Mouse (Mus musculus) left cerebral cortex, adult 2 months (tissue): Measurements from ENCODE around the gene Cyth2. TPM values are rescaled to one million over a fixed set of nuclear protein-coding genes. Genes with fewer than 3 reads are reported as not detected.

Experiments
- DNase-seq, 2 experiments: peaks; one replicate each; pipeline ENCODE4 v3.0.0; 2021 to 2022; ENCODE audit warnings: low spot score in 2 of 2, mixed read lengths in 1 of 2; ENCODE audit errors: extremely low spot score in 1 of 2
- H3K27ac ChIP-seq: fragments of 200-600 bp; 2 replicates; pipeline ENCODE4 v1.8.1; 2022
- H3K4me3 ChIP-seq: fragments of 200-600 bp; 2 replicates; pipeline ENCODE4 v1.8.1; 2022
- CTCF ChIP-seq: fragments of 200-600 bp; IDR thresholded peaks from 2 replicates; pipeline ENCODE4 v1.8.1; 2022; ENCODE audit warnings: antibody characterized with exemption, mild to moderate bottlenecking, moderate library complexity
- intact Hi-C: fragments of 180-260 bp; cut with DNase I; formaldehyde crosslinking; loops from one replicate; pipeline ENCODE4 v1.15.1; 2025
- total RNA-seq, 2 experiments: library from RNA; stranded (reverse); gene quantifications; 2 replicates each; pipeline ENCODE4 v1.2.3; 2021

The Cyth2 gene
- total RNA-seq, 2 experiments from 2014 or later = 172 to 185 TPM

- no peak for DNase-seq
- Histone ChIP-seq H3K27ac (no peak overlapping the region), H3K4me3 (no peak overlapping the region)
- intact Hi-C loops = loop anchor here (2.0 kb wide), 1 partner anchor 39 kb away; no protein-coding TSS in a partner anchor
- TF ChIP-seq CTCF = no peak
These were observed 32.1 kb downstream of the Cyth2 start for GRCm38 (mm10) chr7:45782271-45782670.

- TF ChIP-seq CTCF = no peak
- no peak for DNase-seq
- Histone ChIP-seq H3K4me3 (no peak overlapping the region), H3K27ac (no peak overlapping the region)
- intact Hi-C loops = loop anchor here (2.0 kb wide), 1 partner anchor 30 kb away; no protein-coding TSS in a partner anchor
These were observed 35.2 kb downstream of the Cyth2 start for GRCm38 (mm10) chr7:45779081-45779641.

GRCm38 (mm10) chr7:45775237-45775636 is 39.1 kb downstream of the Cyth2 start:
- intact Hi-C loops = no loop called here
- no peak for TF ChIP-seq CTCF
- no peak for DNase-seq
- H3K4me3 ChIP-seq = no peak overlapping the region
- no peak overlapping the region for H3K27ac ChIP-seq

GRCm38 (mm10) chr7:45771101-45771500 is 43.3 kb downstream of the Cyth2 start:
- intact Hi-C loops = no loop called here
- DNase-seq = no peak

GRCm38 (mm10) chr7:45770427-45771082 is 43.8 kb downstream of the Cyth2 start:
- intact Hi-C loops = no loop called here
- no peak for DNase-seq
- Histone ChIP-seq H3K27ac (no peak overlapping the region), H3K4me3 (no peak overlapping the region)
- TF ChIP-seq CTCF = no peak

More at GRCm38 (mm10) chr7:45771101-45771500, 43.3 kb downstream of the Cyth2 start:
- no peak overlapping the region for H3K27ac ChIP-seq
- no peak for TF ChIP-seq CTCF
- H3K4me3 ChIP-seq = no peak overlapping the region

GRCm38 (mm10) chr7:45767500-45767899 is 46.9 kb downstream of the Cyth2 start:
- intact Hi-C loops = no loop called here
- Histone ChIP-seq H3K4me3 (no peak overlapping the region), H3K27ac (no peak overlapping the region)
- no peak for DNase-seq
- TF ChIP-seq CTCF = no peak; the same call in 1 of the 2 replicates

- intact Hi-C loops = no loop called here
- no peak for TF ChIP-seq CTCF
- Histone ChIP-seq H3K27ac (no peak overlapping the region), H3K4me3 (no peak overlapping the region)
- no peak for DNase-seq
These were observed 47.6 kb downstream of the Cyth2 start for GRCm38 (mm10) chr7:45766764-45767163.

- DNase-seq = no peak
- no peak overlapping the region for H3K27ac ChIP-seq
- H3K4me3 ChIP-seq = no peak overlapping the region
- intact Hi-C loops = no loop called here
- TF ChIP-seq CTCF = no peak
These were observed 48.4 kb downstream of the Cyth2 start for GRCm38 (mm10) chr7:45765995-45766394.

- intact Hi-C loops = no loop called here
- H3K4me3 ChIP-seq = no peak overlapping the region
- DNase-seq = no peak
- no peak overlapping the region for H3K27ac ChIP-seq
- TF ChIP-seq CTCF = no peak
These were observed 54.2 kb downstream of the Cyth2 start for GRCm38 (mm10) chr7:45760151-45760550.

GRCm38 (mm10) chr7:45759400-45759799 is 55.0 kb downstream of the Cyth2 start:
- H3K4me3 ChIP-seq = no peak overlapping the region

More at GRCm38 (mm10) chr7:45759400-45759799, 55.0 kb downstream of the Cyth2 start:
- intact Hi-C loops = no loop called here
- TF ChIP-seq CTCF = no peak
- DNase-seq = peak in 1 of 2 experiments; percentile 17
- H3K27ac ChIP-seq = no peak overlapping the region

Other genes starting within 250 kb of the Cyth2 start
- 10 to 100 TPM; 25.4 to 26.2 TPM for gene Bcat2, start 244.4 kb downstream of the Cyth2 start, total RNA-seq
- not detected for gene Fgf21, start 199.1 kb downstream of the Cyth2 start, total RNA-seq
- gene Fut1, start 197.3 kb downstream of the Cyth2 start, total RNA-seq = not detected
- gene Izumo1, start 192.8 kb downstream of the Cyth2 start, total RNA-seq = under 1 TPM in 1 of 2 experiments, not detected in 1; 0.34 TPM
- gene Rasip1, start 187.1 kb downstream of the Cyth2 start, total RNA-seq = 1 to 10 TPM; 6.1 to 8.0 TPM
- 1 to 10 TPM; 3.5 to 3.9 TPM for gene Mamstr, start 174.6 kb downstream of the Cyth2 start, total RNA-seq
- gene Fut2, start 148.2 kb downstream of the Cyth2 start, total RNA-seq = under 1 TPM in 1 of 2 experiments, not detected in 1; 0.11 TPM
- gene Ntn5, start 130.6 kb downstream of the Cyth2 start, total RNA-seq = 1 to 10 TPM; 6.4 to 6.9 TPM
- 1 to 10 TPM; 1.1 to 1.2 TPM for gene Sec1, start 120.2 kb downstream of the Cyth2 start, total RNA-seq
- gene Car11, start 114.7 kb downstream of the Cyth2 start, total RNA-seq = 100 to 1,000 TPM; 211 to 244 TPM
- gene Dbp, start 109.5 kb downstream of the Cyth2 start, total RNA-seq = 100 to 1,000 TPM in 1 of 2 experiments, 10 to 100 TPM in 1; 60.3 to 104 TPM
- gene Rpl18, start 99.1 kb downstream of the Cyth2 start, total RNA-seq = 100 to 1,000 TPM; 318 to 325 TPM
- 10 to 100 TPM; 30.8 to 34.4 TPM for gene Sphk2, start 96.6 kb downstream of the Cyth2 start, total RNA-seq
- gene Fam83e, start 93.4 kb downstream of the Cyth2 start, total RNA-seq = under 1 TPM; 0.37 to 0.41 TPM
- not detected for gene Spaca4, start 88.8 kb downstream of the Cyth2 start, total RNA-seq
- 100 to 1,000 TPM; 258 to 279 TPM for gene Lmtk3, start 30.8 kb downstream of the Cyth2 start, total RNA-seq
- gene Sult2b1, start 29.9 kb downstream of the Cyth2 start, total RNA-seq = 10 to 100 TPM; 11.3 to 13.6 TPM
- gene Kcnj14, start 10.2 kb upstream of the Cyth2 start, total RNA-seq = 1 to 10 TPM; 2.3 to 2.5 TPM
- gene Grwd1, start 16.4 kb upstream of the Cyth2 start, total RNA-seq = 10 to 100 TPM; 17.9 to 22.1 TPM
- 10 to 100 TPM; 67.4 to 75.4 TPM for gene Kdelr1, start 58.2 kb upstream of the Cyth2 start, total RNA-seq
- gene Grin2d, start 63.8 kb upstream of the Cyth2 start, total RNA-seq = 10 to 100 TPM; 13.4 to 14.7 TPM
- gene Syngr4, start 82.1 kb upstream of the Cyth2 start, total RNA-seq = not detected
- gene Tmem143, start 82.4 kb upstream of the Cyth2 start, total RNA-seq = 10 to 100 TPM; 21.8 to 22.3 TPM
- gene Emp3, start 106.8 kb upstream of the Cyth2 start, total RNA-seq = 1 to 10 TPM; 3.1 to 8.7 TPM
- gene Ccdc114, start 109.5 kb upstream of the Cyth2 start, total RNA-seq = 1 to 10 TPM; 2.3 TPM
- 1 to 10 TPM; 1.4 to 2.1 TPM for gene Abcc6, start 215.7 kb upstream of the Cyth2 start, total RNA-seq
- gene Nomo1, start 219.1 kb upstream of the Cyth2 start, total RNA-seq = 100 to 1,000 TPM; 102 to 105 TPM